Mouse (Mus musculus) kidney, embryonic 14.5 days (tissue): ENCODE data around the gene Ssbp2. TPM values are rescaled to one million over a fixed set of nuclear protein-coding genes. Genes with fewer than 3 reads are reported as not detected.

Experiments
- ATAC-seq: fragments of 200-750 bp; cut with Nextera tagmentation; 2 replicates; pipeline ENCODE4 v1.8.0; 2017; ENCODE audit warnings: moderate number of reproducible peaks, mild to moderate bottlenecking, moderate TSS enrichment, moderate library complexity; ENCODE audit not compliant: low FRiP score, low TSS enrichment
- H3K27ac ChIP-seq: fragments of 300-500 bp; sonication (generic); 2 replicates; pipeline ENCODE4 v1.5.1; 2014; ENCODE audit warnings: low read depth, mild to moderate bottlenecking, low read length, moderate library complexity, mixed read lengths
- H3K27me3 ChIP-seq: fragments of 300-500 bp; sonication (generic); 2 replicates; pipeline ENCODE4 v1.6.1; 2014; ENCODE audit warnings: mild to moderate bottlenecking, low read length; ENCODE audit not compliant: control insufficient read depth, insufficient read depth
- H3K36me3 ChIP-seq: fragments of 300-500 bp; sonication (generic); 2 replicates; pipeline ENCODE4 v1.6.1; 2014; ENCODE audit warnings: low read length, mixed read lengths; ENCODE audit not compliant: control insufficient read depth, insufficient read depth
- H3K4me1 ChIP-seq: fragments of 300-500 bp; sonication (generic); 2 replicates; pipeline ENCODE4 v1.6.1; 2014; ENCODE audit warnings: low read length, mixed read lengths; ENCODE audit not compliant: control insufficient read depth, insufficient read depth
- H3K4me2 ChIP-seq: fragments of 300-500 bp; sonication (generic); replicated peaks from 2 replicates; pipeline ENCODE4 v1.6.1; 2014; ENCODE audit warnings: low read depth, mild to moderate bottlenecking, low read length
- H3K4me3 ChIP-seq: fragments of 300-500 bp; sonication (generic); 2 replicates; pipeline ENCODE4 v1.5.1; 2014; ENCODE audit warnings: mild to moderate bottlenecking, low read length
- H3K9ac ChIP-seq: fragments of 300-500 bp; sonication (generic); 2 replicates; pipeline ENCODE4 v1.6.1; 2014; ENCODE audit warnings: low read depth, mild to moderate bottlenecking, low read length, moderate library complexity
- H3K9me3 ChIP-seq: fragments of 300-500 bp; sonication (generic); 2 replicates; pipeline ENCODE4 v1.6.1; 2016; ENCODE audit warnings: low read length; ENCODE audit not compliant: control insufficient read depth
- WGBS: fragments of 180-500 bp; shearing (Covaris S2); extraction: QIAGEN DNeasy Blood & Tissue Kit; methylation state at CpG from one replicate; pipeline ENCODE4 v1.1.7; 2014; 5-methylcytosine and 5-hydroxymethylcytosine counted together
- polyA plus RNA-seq: library from polyadenylated mRNA; unstranded; fragments of >200 nt; fragmentation: Nextera tagmentation; extraction: Ambion mirVana; gene quantifications from 2 replicates; pipeline ENCODE4 v1.2.1, GENCODE M21; 2014

Gene Ssbp2
- polyA plus RNA-seq, 1 experiment from 2014 or later, result 140 TPM

DNA sequence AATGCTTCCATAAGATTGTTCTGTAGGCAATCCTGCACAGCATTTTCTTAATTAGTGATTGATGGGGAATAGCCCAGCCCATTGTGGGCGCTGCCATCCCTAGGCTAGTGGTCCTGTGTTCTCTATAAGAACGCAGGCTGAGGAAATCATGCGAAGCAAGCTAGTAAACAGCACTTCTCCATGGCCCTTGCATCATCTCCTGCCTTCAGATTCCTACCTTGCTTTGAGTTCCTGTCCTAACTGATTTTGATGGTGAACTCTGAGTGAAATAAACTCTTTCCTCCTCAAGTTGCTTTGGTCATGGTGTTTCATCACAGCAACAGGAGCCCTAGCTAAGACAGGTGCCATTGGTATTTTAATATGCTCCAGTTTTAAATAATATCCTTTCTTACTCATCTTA, 41.7 kb downstream of the Ssbp2 start:
- no peak for ATAC-seq
- H3K4me2 ChIP-seq, result no peak overlapping the region
- WGBS, result 91% methylated on average over 3 of the region's 3 CpGs
- H3K9ac ChIP-seq, result no peak overlapping the region
- H3K27ac ChIP-seq, result no peak overlapping the region
- H3K9me3 ChIP-seq, result 0 out of 2 replicates have a peak, but pooled peaks cover 2% of the 10 kb centered on the region
- no peaks in the 10 kb centered on the region for H3K27me3 ChIP-seq
- no peaks in the 10 kb centered on the region for H3K36me3 ChIP-seq
- H3K4me3 ChIP-seq, result no peak overlapping the region
- H3K4me1 ChIP-seq, result no peaks in the 10 kb centered on the region

DNA sequence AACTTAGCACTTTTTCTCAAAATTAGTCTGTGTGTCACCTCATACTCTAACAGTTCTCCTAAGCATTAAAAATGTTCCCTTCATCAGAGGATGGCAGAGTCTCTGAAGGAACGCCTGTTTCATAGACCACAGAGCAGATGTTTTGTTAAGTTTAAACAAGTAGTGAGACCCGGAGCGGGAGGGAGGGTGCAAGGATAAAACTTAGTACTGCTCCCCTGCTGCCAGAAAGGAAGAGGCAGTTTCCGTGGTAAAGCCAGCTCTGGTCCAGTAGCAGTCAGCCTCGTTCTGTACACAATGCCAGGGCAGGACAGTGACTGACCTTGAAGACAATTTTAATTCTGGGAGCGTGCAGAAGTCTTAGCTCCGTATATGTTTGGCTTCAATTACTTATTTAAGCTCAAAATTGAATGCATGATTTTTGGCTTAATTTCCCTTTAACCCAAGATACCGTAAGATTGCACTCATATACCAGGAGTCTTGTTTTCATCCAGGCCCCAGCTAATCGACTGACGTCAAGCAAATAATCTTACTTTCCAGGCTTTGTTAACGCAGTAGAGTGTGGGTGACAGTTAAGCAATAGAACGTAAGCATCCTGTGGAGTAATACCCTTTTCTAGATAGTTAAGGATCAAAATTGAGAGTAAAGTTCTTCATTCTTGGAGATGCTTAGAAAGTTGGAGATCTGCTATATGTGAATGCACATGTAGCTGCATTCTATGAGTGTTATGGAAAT, 42.7 kb downstream of the Ssbp2 start:
- Histone ChIP-seq H3K9me3 (0 out of 2 replicates have a peak, but pooled peaks cover 2% of the 10 kb centered on the region), H3K36me3 (no peaks in the 10 kb centered on the region), H3K9ac (no peak overlapping the region), H3K4me3 (no peak overlapping the region), H3K27ac (no peak overlapping the region), H3K4me1 (no peaks in the 10 kb centered on the region), H3K4me2 (no peak overlapping the region), H3K27me3 (no peaks in the 10 kb centered on the region)
- 82% methylated on average over 12 of the region's 12 CpGs for WGBS
- no peak for ATAC-seq

DNA sequence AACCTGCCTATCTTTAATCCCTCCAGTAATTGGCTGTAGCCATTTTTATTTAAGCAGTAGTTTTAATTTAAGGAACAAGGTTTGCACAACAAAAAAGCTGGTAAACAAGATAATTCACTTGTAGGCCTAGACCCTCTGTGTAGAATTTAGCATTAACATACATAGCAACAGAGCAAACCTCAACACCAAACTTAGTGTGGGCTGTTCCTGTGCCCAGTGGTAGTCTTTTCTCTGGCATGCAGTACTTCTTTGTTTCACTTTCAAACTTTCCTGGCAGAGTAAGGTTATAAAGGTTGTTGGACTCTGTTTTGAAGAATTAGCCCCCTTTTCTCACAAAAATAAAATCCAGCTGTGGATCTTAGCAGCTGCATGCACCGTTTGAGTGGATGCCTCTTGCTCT, 48.9 kb downstream of the Ssbp2 start:
- 93% methylated on average over 1 of the region's 1 CpGs for WGBS

DNA sequence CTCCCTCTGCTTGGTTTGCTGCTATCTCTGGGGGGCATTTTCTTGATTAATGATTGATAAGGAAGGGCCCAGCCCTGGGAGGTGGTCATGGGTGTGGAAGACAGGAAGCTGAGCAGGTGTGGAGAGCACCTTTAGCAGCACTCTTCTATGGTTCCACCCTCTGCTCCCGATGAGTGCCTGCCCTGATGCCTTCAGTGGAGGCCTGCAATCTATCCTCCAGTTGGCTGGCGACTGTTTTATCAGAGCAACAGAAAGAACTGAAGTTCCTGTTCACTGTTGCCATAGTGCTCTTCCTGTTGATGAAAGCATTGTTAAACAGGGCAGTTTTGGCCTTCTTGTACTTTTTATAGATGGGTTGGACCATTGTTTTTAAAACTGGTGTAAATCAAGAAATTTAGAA, 49.4 kb downstream of the Ssbp2 start:
- Histone ChIP-seq H3K4me1 (no peaks in the 10 kb centered on the region), H3K4me3 (no peak overlapping the region), H3K27me3 (no peaks in the 10 kb centered on the region), H3K27ac (no peak overlapping the region), H3K9me3 (no peaks in the 10 kb centered on the region), H3K36me3 (no peaks in the 10 kb centered on the region), H3K9ac (no peak overlapping the region), H3K4me2 (no peak overlapping the region)
- 75% methylated on average over 2 of the region's 2 CpGs for WGBS
- ATAC-seq, result no peak

More for the DNA sequence above, 48.9 kb downstream of the Ssbp2 start:
- Histone ChIP-seq H3K36me3 (no peaks in the 10 kb centered on the region), H3K4me2 (no peak overlapping the region), H3K9me3 (no peaks in the 10 kb centered on the region), H3K4me3 (no peak overlapping the region), H3K27me3 (no peaks in the 10 kb centered on the region), H3K27ac (no peak overlapping the region), H3K4me1 (no peaks in the 10 kb centered on the region), H3K9ac (no peak overlapping the region)
- ATAC-seq, result no peak

DNA sequence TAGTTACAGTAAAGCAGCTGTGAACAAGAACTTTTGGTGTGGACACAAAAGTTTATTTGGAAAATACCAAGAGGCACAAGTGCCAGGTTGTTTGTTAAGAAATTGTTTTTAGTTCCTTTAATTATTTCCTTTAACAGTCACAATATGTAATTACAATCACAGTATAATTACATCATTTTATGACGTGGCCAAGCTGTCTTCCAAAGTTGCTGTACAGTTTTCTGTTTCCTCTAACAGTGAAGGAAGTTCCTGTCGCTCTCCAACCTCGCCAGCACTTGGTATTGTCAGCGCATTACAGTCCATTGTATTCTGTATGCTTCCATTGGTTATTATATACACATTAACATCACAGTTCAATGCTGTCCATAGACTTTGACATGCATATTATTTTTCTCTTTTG, 54.9 kb downstream of the Ssbp2 start:
- Histone ChIP-seq H3K36me3 (no peaks in the 10 kb centered on the region), H3K4me3 (no peak overlapping the region), H3K9me3 (no peaks in the 10 kb centered on the region), H3K27ac (no peak overlapping the region), H3K4me2 (no peak overlapping the region), H3K27me3 (no peaks in the 10 kb centered on the region), H3K4me1 (no peaks in the 10 kb centered on the region), H3K9ac (no peak overlapping the region)
- ATAC-seq, result no peak
- 87% methylated on average over 4 of the region's 4 CpGs for WGBS

DNA sequence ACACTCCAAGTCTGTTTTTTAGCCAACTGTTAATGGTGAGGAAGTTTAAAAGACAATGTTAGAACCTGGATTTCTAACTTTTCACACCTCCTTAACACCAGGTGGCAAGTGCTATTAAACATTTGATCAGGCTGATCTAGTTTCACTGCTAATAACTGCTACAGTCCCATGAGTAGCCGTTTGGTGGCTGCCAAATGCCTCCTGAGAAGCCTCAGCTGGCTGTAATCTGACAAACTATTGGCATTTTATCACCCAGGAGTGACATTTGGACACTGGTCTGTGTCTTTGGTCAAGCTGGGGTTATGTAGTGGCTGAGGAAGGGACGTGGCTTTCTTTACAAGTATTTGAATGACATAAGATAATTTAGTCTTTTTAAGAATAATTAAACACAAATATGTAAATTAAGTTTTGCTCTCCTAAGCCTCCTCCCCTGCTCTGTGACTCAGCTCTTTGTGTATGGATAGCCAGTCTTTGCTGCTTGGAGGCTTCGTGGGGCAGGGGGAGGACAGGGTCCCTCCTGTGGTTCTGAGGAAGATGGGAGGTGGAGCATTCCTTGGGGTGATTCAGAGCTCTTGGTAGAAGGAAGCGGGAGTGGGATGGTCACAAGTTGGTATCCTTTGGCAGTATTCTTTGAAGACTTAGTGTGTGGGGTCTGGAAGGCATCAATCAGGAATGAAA, 60.1 kb downstream of the Ssbp2 start:
- no peaks in the 10 kb centered on the region for H3K27me3 ChIP-seq
- H3K4me3 ChIP-seq, result no peak overlapping the region
- H3K9ac ChIP-seq, result no peak overlapping the region
- no peaks in the 10 kb centered on the region for H3K9me3 ChIP-seq
- peak; percentile 80; the same call in 1 of the 2 replicates for ATAC-seq
- H3K4me2 ChIP-seq, result no peak overlapping the region
- no peak overlapping the region for H3K27ac ChIP-seq
- H3K4me1 ChIP-seq, result no peaks in the 10 kb centered on the region
- no peaks in the 10 kb centered on the region for H3K36me3 ChIP-seq
- WGBS, result 15% methylated on average over 4 of the region's 4 CpGs

DNA sequence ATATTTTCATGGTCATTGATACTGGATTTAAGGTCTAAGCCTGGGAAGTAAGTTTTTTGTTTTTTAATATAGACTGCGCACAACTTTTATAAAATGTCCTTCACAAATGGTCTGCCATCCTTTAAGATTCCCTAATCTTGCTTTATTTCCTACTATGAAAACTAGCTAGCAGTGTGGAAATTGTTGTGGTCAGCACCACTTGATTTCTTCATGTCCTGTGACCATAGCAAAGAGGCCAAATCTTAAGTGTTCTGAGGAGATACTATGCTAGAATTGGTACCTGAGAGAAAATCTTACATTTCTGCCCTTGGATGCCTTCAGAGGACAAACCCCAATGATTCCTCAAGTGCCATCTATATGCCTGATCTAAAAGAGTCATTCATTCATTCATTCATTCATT, 60.9 kb downstream of the Ssbp2 start:
- no peak overlapping the region for H3K9ac ChIP-seq
- H3K9me3 ChIP-seq, result no peaks in the 10 kb centered on the region
- H3K27ac ChIP-seq, result no peak overlapping the region
- H3K4me1 ChIP-seq, result no peaks in the 10 kb centered on the region
- 94% methylated on average over 1 of the region's 1 CpGs for WGBS
- no peak for ATAC-seq
- H3K36me3 ChIP-seq, result no peaks in the 10 kb centered on the region
- no peak overlapping the region for H3K4me2 ChIP-seq
- H3K4me3 ChIP-seq, result no peak overlapping the region
- H3K27me3 ChIP-seq, result no peaks in the 10 kb centered on the region

DNA sequence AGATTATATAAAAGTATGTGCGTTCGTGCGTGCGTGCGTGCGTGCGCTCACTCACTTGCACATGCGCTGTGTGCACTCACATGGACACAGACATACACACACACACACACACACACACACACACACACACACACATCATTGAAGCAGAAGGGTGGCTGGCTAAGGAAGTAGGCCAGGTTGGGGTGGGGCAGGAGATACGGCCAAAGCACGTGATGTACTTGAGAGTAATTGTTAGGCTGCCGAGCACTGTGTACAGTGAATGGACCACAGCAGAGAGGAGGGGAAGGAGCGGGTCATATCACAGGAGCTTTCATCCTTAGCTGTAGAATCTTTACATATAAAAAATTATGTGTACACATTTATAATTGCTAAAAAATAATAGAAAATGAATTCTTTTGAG, 66.0 kb downstream of the Ssbp2 start:
- H3K4me2 ChIP-seq, result no peak overlapping the region
- no peak overlapping the region for H3K27ac ChIP-seq
- H3K9ac ChIP-seq, result no peak overlapping the region
- H3K4me1 ChIP-seq, result no peaks in the 10 kb centered on the region
- ATAC-seq, result no peak
- H3K4me3 ChIP-seq, result no peak overlapping the region
- WGBS, result 95% methylated on average over 12 of the region's 12 CpGs
- H3K9me3 ChIP-seq, result no peaks in the 10 kb centered on the region
- H3K27me3 ChIP-seq, result no peaks in the 10 kb centered on the region
- H3K36me3 ChIP-seq, result no peaks in the 10 kb centered on the region

DNA sequence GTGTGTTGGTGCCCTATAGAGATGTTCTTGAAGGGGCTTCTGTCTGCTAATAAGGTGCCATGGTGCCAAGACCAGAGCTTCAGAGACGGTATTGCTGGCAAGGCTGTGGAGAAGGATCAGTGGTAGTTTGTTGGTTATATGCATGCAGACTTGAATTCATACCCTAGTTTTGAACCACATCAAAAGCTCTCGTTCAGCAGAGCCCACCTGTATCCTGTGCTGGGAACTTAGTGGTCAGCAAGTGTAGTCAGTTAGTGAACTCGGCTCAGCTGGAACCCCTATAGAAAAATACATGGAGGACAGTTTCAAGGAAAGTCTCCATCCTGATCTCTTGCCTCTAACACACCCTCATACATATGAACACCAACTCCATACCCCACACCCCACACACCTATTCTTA, 69.7 kb downstream of the Ssbp2 start:
- peaks cover 7% of the 10 kb centered on the region; the same call in 1 of the 2 replicates for H3K36me3 ChIP-seq
- ATAC-seq, result no peak
- no peaks in the 10 kb centered on the region for H3K27me3 ChIP-seq
- H3K9me3 ChIP-seq, result no peaks in the 10 kb centered on the region
- no peak overlapping the region for H3K4me3 ChIP-seq
- no peak overlapping the region for H3K9ac ChIP-seq
- WGBS, result 96% methylated on average over 3 of the region's 3 CpGs
- H3K27ac ChIP-seq, result no peak overlapping the region
- no peaks in the 10 kb centered on the region for H3K4me1 ChIP-seq
- H3K4me2 ChIP-seq, result no peak overlapping the region
